Mouse (Mus musculus): ENCODE results near the gene Ppargc1a. TPM values are rescaled to one million over a fixed set of nuclear protein-coding genes. Genes with fewer than 3 reads are reported as not detected.

Gene Ppargc1a
- polyA plus RNA-seq, 1 experiment from 2014 or later: 2.7 TPM

- H3K9me3 ChIP-seq (replicated peaks; ENCODE audit: control insufficient read depth, low read length): no peaks in the 10 kb centered on the region
- H3K36me3 ChIP-seq (replicated peaks; ENCODE audit: control insufficient read depth, insufficient read depth, low read depth, low read length): no peaks in the 10 kb centered on the region
- 74% methylated on average over 1 of the region's 1 CpGs for WGBS
- H3K27me3 ChIP-seq (ENCODE audit: control insufficient read depth, insufficient read depth, low read length): no peaks in the 10 kb centered on the region
- no peak overlapping the region for H3K9ac ChIP-seq (replicated peaks; ENCODE audit: low read length)
- H3K4me2 ChIP-seq (ENCODE audit: low read depth, low read length): no peak overlapping the region
- no peak for DNase-seq (ENCODE audit: low spot score)
- no peak for ATAC-seq (replicated peaks; ENCODE audit: insufficient number of reproducible peaks, low FRiP score, low TSS enrichment, low read depth)
- no peaks in the 10 kb centered on the region for H3K4me1 ChIP-seq (ENCODE audit: control insufficient read depth, insufficient read depth, low read length)
- no peak overlapping the region for H3K4me3 ChIP-seq (ENCODE audit: low read depth, low read length)
- H3K27ac ChIP-seq (replicated peaks; ENCODE audit: low read depth, low read length): no peak overlapping the region
Measured at GRCm38 (mm10) chr5:51483768-51484167, 83.8 kb downstream of the Ppargc1a start.

GRCm38 (mm10) chr5:51479859-51480258 lies 87.7 kb downstream of the Ppargc1a start:
- no peak for ATAC-seq (replicated peaks; ENCODE audit: insufficient number of reproducible peaks, low FRiP score, low TSS enrichment, low read depth)
- DNase-seq (ENCODE audit: low spot score): no peak
- no peak overlapping the region for H3K9ac ChIP-seq (replicated peaks; ENCODE audit: low read length)
- no peaks in the 10 kb centered on the region for H3K36me3 ChIP-seq (replicated peaks; ENCODE audit: control insufficient read depth, insufficient read depth, low read depth, low read length)
- no peak overlapping the region for H3K4me3 ChIP-seq (ENCODE audit: low read depth, low read length)
- H3K9me3 ChIP-seq (replicated peaks; ENCODE audit: control insufficient read depth, low read length): no peaks in the 10 kb centered on the region
- H3K27me3 ChIP-seq (ENCODE audit: control insufficient read depth, insufficient read depth, low read length): no peaks in the 10 kb centered on the region
- no peak overlapping the region for H3K4me2 ChIP-seq (ENCODE audit: low read depth, low read length)
- H3K27ac ChIP-seq (replicated peaks; ENCODE audit: low read depth, low read length): no peak overlapping the region
- no peaks in the 10 kb centered on the region for H3K4me1 ChIP-seq (ENCODE audit: control insufficient read depth, insufficient read depth, low read length)

- ATAC-seq (replicated peaks; ENCODE audit: insufficient number of reproducible peaks, low FRiP score, low TSS enrichment, low read depth) (no peak), DNase-seq (ENCODE audit: low spot score) (no peak)
- WGBS: 71% methylated on average over 2 of the region's 2 CpGs
- Histone ChIP-seq H3K27me3 (ENCODE audit: control insufficient read depth, insufficient read depth, low read length) (no peaks in the 10 kb centered on the region), H3K9me3 (replicated peaks; ENCODE audit: control insufficient read depth, low read length) (no peaks in the 10 kb centered on the region), H3K27ac (replicated peaks; ENCODE audit: low read depth, low read length) (no peak overlapping the region), H3K4me1 (ENCODE audit: control insufficient read depth, insufficient read depth, low read length) (no peaks in the 10 kb centered on the region), H3K9ac (replicated peaks; ENCODE audit: low read length) (no peak overlapping the region), H3K36me3 (replicated peaks; ENCODE audit: control insufficient read depth, insufficient read depth, low read depth, low read length) (no peaks in the 10 kb centered on the region), H3K4me3 (ENCODE audit: low read depth, low read length) (no peak overlapping the region), H3K4me2 (ENCODE audit: low read depth, low read length) (no peak overlapping the region)
Measured at GRCm38 (mm10) chr5:51479456-51479855, 88.1 kb downstream of the Ppargc1a start.

GRCm38 (mm10) chr5:51478319-51478994 lies 89.1 kb downstream of the Ppargc1a start:
- DNase-seq (ENCODE audit: low spot score): peak; percentile 33
- H3K4me2 ChIP-seq (ENCODE audit: low read depth, low read length): no peak overlapping the region
- H3K4me1 ChIP-seq (ENCODE audit: control insufficient read depth, insufficient read depth, low read length): no peaks in the 10 kb centered on the region
- WGBS: 35% methylated on average over 7 of the region's 7 CpGs
- H3K4me3 ChIP-seq (ENCODE audit: low read depth, low read length): no peak overlapping the region
- 0 out of 2 replicates have a peak, but pooled peaks have one; percentile 56 for ATAC-seq (replicated peaks; ENCODE audit: insufficient number of reproducible peaks, low FRiP score, low TSS enrichment, low read depth)
- H3K27me3 ChIP-seq (ENCODE audit: control insufficient read depth, insufficient read depth, low read length): no peaks in the 10 kb centered on the region
- H3K36me3 ChIP-seq (replicated peaks; ENCODE audit: control insufficient read depth, insufficient read depth, low read depth, low read length): no peaks in the 10 kb centered on the region
- H3K9me3 ChIP-seq (replicated peaks; ENCODE audit: control insufficient read depth, low read length): no peaks in the 10 kb centered on the region
- H3K9ac ChIP-seq (replicated peaks; ENCODE audit: low read length): no peak overlapping the region; the same call in 1 of the 2 replicates
- no peak overlapping the region for H3K27ac ChIP-seq (replicated peaks; ENCODE audit: low read depth, low read length)

GRCm38 (mm10) chr5:51477140-51477539 lies 90.4 kb downstream of the Ppargc1a start:
- H3K27ac ChIP-seq (replicated peaks; ENCODE audit: low read depth, low read length): no peak overlapping the region
- ATAC-seq (replicated peaks; ENCODE audit: insufficient number of reproducible peaks, low FRiP score, low TSS enrichment, low read depth) (no peak), DNase-seq (ENCODE audit: low spot score) (peak; percentile 38)
- H3K4me1 ChIP-seq (ENCODE audit: control insufficient read depth, insufficient read depth, low read length): no peaks in the 10 kb centered on the region
- H3K36me3 ChIP-seq (replicated peaks; ENCODE audit: control insufficient read depth, insufficient read depth, low read depth, low read length): no peaks in the 10 kb centered on the region
- no peak overlapping the region for H3K4me2 ChIP-seq (ENCODE audit: low read depth, low read length)
- WGBS: 60% methylated on average over 3 of the region's 3 CpGs
- H3K9ac ChIP-seq (replicated peaks; ENCODE audit: low read length): no peak overlapping the region
- no peaks in the 10 kb centered on the region for H3K27me3 ChIP-seq (ENCODE audit: control insufficient read depth, insufficient read depth, low read length)
- H3K9me3 ChIP-seq (replicated peaks; ENCODE audit: control insufficient read depth, low read length): no peaks in the 10 kb centered on the region
- no peak overlapping the region for H3K4me3 ChIP-seq (ENCODE audit: low read depth, low read length)

GRCm38 (mm10) chr5:51475034-51475541 lies 92.4 kb downstream of the Ppargc1a start:
- Histone ChIP-seq H3K27ac (replicated peaks; ENCODE audit: low read depth, low read length) (no peak overlapping the region), H3K36me3 (replicated peaks; ENCODE audit: control insufficient read depth, insufficient read depth, low read depth, low read length) (no peaks in the 10 kb centered on the region), H3K27me3 (ENCODE audit: control insufficient read depth, insufficient read depth, low read length) (no peaks in the 10 kb centered on the region), H3K4me3 (ENCODE audit: low read depth, low read length) (no peak overlapping the region), H3K4me1 (ENCODE audit: control insufficient read depth, insufficient read depth, low read length) (no peaks in the 10 kb centered on the region), H3K4me2 (ENCODE audit: low read depth, low read length) (no peak overlapping the region), H3K9ac (replicated peaks; ENCODE audit: low read length) (no peak overlapping the region), H3K9me3 (replicated peaks; ENCODE audit: control insufficient read depth, low read length) (no peaks in the 10 kb centered on the region)
- DNase-seq (ENCODE audit: low spot score) (no peak), ATAC-seq (replicated peaks; ENCODE audit: insufficient number of reproducible peaks, low FRiP score, low TSS enrichment, low read depth) (no peak)
- 71% methylated on average over 4 of the region's 4 CpGs for WGBS

- no peak overlapping the region for H3K4me2 ChIP-seq (ENCODE audit: low read depth, low read length)
- no peak overlapping the region for H3K9ac ChIP-seq (replicated peaks; ENCODE audit: low read length)
- ATAC-seq (replicated peaks; ENCODE audit: insufficient number of reproducible peaks, low FRiP score, low TSS enrichment, low read depth) (0 out of 2 replicates have a peak, but pooled peaks have one; percentile 9), DNase-seq (ENCODE audit: low spot score) (peak; percentile 15)
- H3K36me3 ChIP-seq (replicated peaks; ENCODE audit: control insufficient read depth, insufficient read depth, low read depth, low read length): no peaks in the 10 kb centered on the region
- no peaks in the 10 kb centered on the region for H3K9me3 ChIP-seq (replicated peaks; ENCODE audit: control insufficient read depth, low read length)
- H3K27me3 ChIP-seq (ENCODE audit: control insufficient read depth, insufficient read depth, low read length): no peaks in the 10 kb centered on the region
- WGBS: 74% methylated on average over 4 of the region's 4 CpGs
- no peak overlapping the region for H3K4me3 ChIP-seq (ENCODE audit: low read depth, low read length)
- H3K27ac ChIP-seq (replicated peaks; ENCODE audit: low read depth, low read length): no peak overlapping the region
- no peaks in the 10 kb centered on the region for H3K4me1 ChIP-seq (ENCODE audit: control insufficient read depth, insufficient read depth, low read length)
Measured at GRCm38 (mm10) chr5:51471614-51472013, 95.9 kb downstream of the Ppargc1a start.

GRCm38 (mm10) chr5:51466036-51466435 lies 101.5 kb downstream of the Ppargc1a start:
- Histone ChIP-seq H3K4me1 (ENCODE audit: control insufficient read depth, insufficient read depth, low read length) (no peaks in the 10 kb centered on the region), H3K27ac (replicated peaks; ENCODE audit: low read depth, low read length) (no peak overlapping the region), H3K36me3 (replicated peaks; ENCODE audit: control insufficient read depth, insufficient read depth, low read depth, low read length) (no peaks in the 10 kb centered on the region), H3K9me3 (replicated peaks; ENCODE audit: control insufficient read depth, low read length) (no peaks in the 10 kb centered on the region), H3K27me3 (ENCODE audit: control insufficient read depth, insufficient read depth, low read length) (no peaks in the 10 kb centered on the region), H3K4me3 (ENCODE audit: low read depth, low read length) (no peak overlapping the region), H3K9ac (replicated peaks; ENCODE audit: low read length) (no peak overlapping the region), H3K4me2 (ENCODE audit: low read depth, low read length) (no peak overlapping the region)
- DNase-seq (ENCODE audit: low spot score) (no peak), ATAC-seq (replicated peaks; ENCODE audit: insufficient number of reproducible peaks, low FRiP score, low TSS enrichment, low read depth) (no peak)
- WGBS: 80% methylated on average over 5 of the region's 5 CpGs

Measured in embryonic facial prominence, embryonic 11.5 days (tissue).